Mouse (Mus musculus) small intestine, adult 2 months (tissue): ENCODE data around the gene Plekhg3. TPM values are rescaled to one million over a fixed set of nuclear protein-coding genes. Genes with fewer than 3 reads are reported as not detected.
A peak's percentile ranks its signal among the peaks of the same experiment; 100 is the strongest.

ENCODE experiments used
- H3K27ac ChIP-seq: fragments of 200-500 bp; 2 replicates; pipeline ENCODE4 v1.5.1; 2012; ENCODE audit warnings: low read depth, low read length, control low read depth, inconsistent platforms; ENCODE audit not compliant: insufficient read depth
- H3K27me3 ChIP-seq: fragments of 200-500 bp; 2 replicates; pipeline ENCODE4 v1.6.1; 2012; ENCODE audit warnings: mild to moderate bottlenecking, moderate library complexity, low read length, inconsistent platforms; ENCODE audit not compliant: control insufficient read depth, insufficient read depth
- H3K36me3 ChIP-seq: fragments of 200-500 bp; 2 replicates; pipeline ENCODE4 v1.6.1; 2012; ENCODE audit warnings: mild to moderate bottlenecking, low read length, control low read depth, inconsistent platforms; ENCODE audit not compliant: control insufficient read depth, insufficient read depth
- H3K4me1 ChIP-seq: fragments of 200-500 bp; 2 replicates; pipeline ENCODE4 v1.6.1; 2012; ENCODE audit warnings: low read length, inconsistent platforms, mixed read lengths; ENCODE audit not compliant: control insufficient read depth, insufficient read depth, insufficient read length
- H3K4me3 ChIP-seq: fragments of 200-500 bp; 2 replicates; pipeline ENCODE4 v1.5.1; 2012; ENCODE audit warnings: low read depth, mild to moderate bottlenecking, control low read depth, inconsistent platforms, low read length, moderate library complexity
- CTCF ChIP-seq: fragments of 200-500 bp; IDR thresholded peaks from 2 replicates; pipeline ENCODE4 v1.5.1; 2012; ENCODE audit warnings: low read depth, mild to moderate bottlenecking, control low read depth, inconsistent platforms, low read length, moderate library complexity, mixed read lengths; ENCODE audit not compliant: insufficient replicate concordance, insufficient read length; ENCODE audit errors: extremely low read depth
- POLR2A ChIP-seq: fragments of 200-500 bp; IDR thresholded peaks from 2 replicates; pipeline ENCODE4 v1.6.1; 2012; ENCODE audit warnings: low read depth, mild to moderate bottlenecking, control low read depth, inconsistent platforms, low read length, moderate library complexity
- WGBS: fragments of 180-500 bp; shearing (Covaris S2); methylation state at CpG from one replicate; pipeline ENCODE4 v1.1.7; 2018; 5-methylcytosine and 5-hydroxymethylcytosine counted together
- polyA plus RNA-seq: library from polyadenylated mRNA; depleted of rRNA; stranded (reverse); fragments of >200 nt; gene quantifications from 2 replicates; pipeline ENCODE4 v1.2.3, GENCODE M21; 2012

Plekhg3 gene
- polyA plus RNA-seq, 1 experiment = 16.9 TPM

DNA sequence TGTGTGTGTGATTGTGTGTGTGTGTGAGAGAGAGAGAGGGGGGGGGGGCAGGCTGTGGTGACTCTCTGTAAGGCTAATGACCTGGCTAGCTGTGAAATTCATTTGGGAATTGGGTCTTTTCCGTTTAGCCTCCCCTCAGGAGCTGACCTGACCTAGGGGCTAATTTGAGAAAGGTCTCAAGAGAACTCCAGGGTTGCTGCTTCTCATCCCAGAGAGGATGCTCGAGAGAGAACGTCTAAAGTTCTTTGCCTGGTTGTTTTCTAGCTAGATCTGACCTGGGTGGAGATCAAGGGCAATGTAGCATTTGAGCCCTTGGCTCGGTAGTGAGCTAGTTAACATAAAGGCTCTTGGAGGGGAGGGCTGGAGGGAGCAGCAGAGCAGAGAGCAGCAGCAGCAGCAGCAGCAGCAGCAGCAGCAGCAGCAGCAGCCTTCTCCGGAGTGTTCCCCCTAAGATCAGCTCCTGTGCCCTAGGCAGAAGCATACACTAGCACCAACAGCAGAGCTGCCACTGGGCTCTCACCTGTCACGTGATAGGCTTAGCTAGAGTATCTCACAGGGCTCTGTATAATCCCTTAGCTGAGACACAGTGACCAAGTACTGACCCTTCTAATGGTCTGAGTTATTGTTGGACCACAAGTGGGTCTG lies 26.2 kb downstream of the Plekhg3 start:
- 46% methylated on average over 6 of the region's 6 CpGs for WGBS
- Histone ChIP-seq H3K4me1 (peaks cover 50% of the 10 kb centered on the region), H3K27ac (peak overlapping the region; percentile 14; the same call in 1 of the 2 replicates), H3K4me3 (no peak overlapping the region), H3K27me3 (no peaks in the 10 kb centered on the region), H3K36me3 (peaks cover 6% of the 10 kb centered on the region; the same call in 1 of the 2 replicates)
- TF ChIP-seq POLR2A (no peak), CTCF (no peak)

DNA sequence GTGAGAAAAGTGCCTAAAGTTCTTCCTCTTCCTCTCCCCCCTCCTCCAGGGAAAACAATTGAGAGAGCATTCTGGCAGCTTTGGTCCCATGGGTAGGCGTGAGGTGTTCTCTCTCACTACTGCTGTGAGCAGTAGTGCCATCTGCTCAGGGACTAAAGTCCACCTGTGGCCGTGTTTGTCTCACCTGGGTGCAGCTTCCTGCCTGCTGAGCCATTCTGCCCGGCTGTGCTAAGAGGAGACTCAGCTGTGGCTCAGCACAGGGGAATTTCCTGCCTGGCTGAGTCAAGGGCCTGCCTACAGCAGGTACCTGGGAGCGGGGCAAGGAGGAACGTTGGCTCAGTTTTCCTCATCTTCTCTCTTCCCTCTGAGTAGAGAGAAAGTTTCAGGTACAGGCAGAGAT lies 27.5 kb downstream of the Plekhg3 start:
- peak overlapping the region; percentile 75 for H3K27ac ChIP-seq
- no peak overlapping the region for H3K4me3 ChIP-seq
- TF ChIP-seq CTCF = no peak
- TF ChIP-seq POLR2A = no peak
- peaks cover 14% of the 10 kb centered on the region; the same call in 1 of the 2 replicates for H3K36me3 ChIP-seq
- no peaks in the 10 kb centered on the region for H3K27me3 ChIP-seq
- WGBS = 26% methylated on average over 5 of the region's 5 CpGs
- H3K4me1 ChIP-seq = peaks cover 40% of the 10 kb centered on the region

DNA sequence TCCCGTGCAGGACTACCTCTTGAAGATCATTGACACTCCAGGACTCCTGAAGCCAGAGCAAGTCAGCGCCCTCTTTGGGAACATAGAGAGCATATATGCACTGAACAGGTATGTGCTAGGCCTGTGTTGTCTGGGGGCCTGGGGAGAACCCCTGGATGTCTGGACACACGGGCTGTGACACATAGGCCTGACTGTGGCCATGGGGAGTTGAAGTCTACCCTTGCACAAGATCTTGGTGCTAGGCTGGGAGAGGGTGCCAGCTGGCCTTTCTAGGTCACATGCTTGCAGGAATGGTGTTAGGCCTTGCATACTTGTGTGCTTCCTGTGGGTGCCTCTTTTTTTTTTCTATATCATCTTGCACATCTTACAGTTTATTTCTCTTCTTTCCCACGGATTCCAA lies 31.5 kb downstream of the Plekhg3 start:
- peaks cover 16% of the 10 kb centered on the region for H3K4me1 ChIP-seq
- 87% methylated on average over 4 of the region's 4 CpGs for WGBS
- no peaks in the 10 kb centered on the region for H3K27me3 ChIP-seq
- peaks cover 47% of the 10 kb centered on the region for H3K36me3 ChIP-seq
- TF ChIP-seq CTCF (no peak), POLR2A (no peak)
- no peak overlapping the region for H3K4me3 ChIP-seq
- no peak overlapping the region for H3K27ac ChIP-seq

DNA sequence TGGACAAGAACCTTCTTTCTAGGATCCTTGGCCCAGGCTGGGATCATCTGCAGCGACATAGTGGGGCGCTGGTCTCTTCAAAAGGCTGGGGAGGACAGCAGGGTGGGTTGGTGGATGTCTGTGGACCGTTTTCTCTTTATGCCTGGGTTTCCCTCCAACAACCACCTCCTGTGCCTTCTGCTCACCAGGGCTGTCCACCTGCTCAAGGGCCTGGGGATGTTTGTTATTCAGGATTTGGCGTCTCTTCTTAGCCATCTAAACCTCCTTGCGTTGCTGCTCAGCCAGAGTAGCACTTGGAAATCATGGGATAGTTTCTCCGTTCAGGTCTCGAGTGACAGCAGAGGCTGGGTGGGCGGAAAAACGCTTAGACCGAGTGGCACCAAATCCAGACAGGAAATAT lies 35.6 kb downstream of the Plekhg3 start:
- Histone ChIP-seq H3K36me3 (peaks cover 50% of the 10 kb centered on the region), H3K27ac (no peak overlapping the region), H3K27me3 (no peaks in the 10 kb centered on the region), H3K4me1 (no peaks in the 10 kb centered on the region), H3K4me3 (no peak overlapping the region)
- WGBS = 90% methylated on average over 10 of the region's 10 CpGs
- TF ChIP-seq POLR2A (no peak), CTCF (no peak)

DNA sequence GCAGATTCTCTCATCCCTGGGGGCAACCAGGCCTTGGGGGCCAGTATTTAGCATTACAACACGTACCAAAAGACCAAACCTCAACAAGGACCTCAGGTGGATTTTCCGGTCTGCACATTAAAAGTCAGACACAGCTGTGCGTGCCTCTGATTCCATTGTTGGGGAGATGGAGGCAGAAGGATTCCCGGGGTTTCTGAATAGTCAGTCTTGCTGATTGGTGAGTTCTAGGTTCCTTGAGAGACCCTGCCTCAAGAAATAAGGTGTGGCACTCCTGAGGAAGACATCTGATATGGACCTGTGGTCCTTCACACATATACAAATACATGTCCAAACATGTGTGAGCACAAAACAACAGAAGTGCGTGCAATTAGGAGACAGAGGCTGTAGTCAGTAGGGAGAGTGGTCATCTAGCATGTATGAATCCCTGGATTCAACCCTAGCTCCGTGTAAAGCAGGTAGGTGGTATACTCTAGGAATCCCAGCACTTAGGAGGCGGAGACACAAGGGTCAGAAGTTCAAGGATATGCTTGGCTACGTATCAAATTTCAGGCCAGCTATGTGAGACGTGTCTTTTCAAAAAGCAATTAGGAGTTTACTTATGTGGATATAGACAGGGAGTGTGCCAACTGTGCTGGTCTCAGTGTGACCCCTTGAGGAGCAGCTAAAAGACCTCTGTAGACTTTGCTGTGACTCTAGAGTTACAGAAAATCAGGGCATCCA lies 39.7 kb downstream of the Plekhg3 start:
- peaks cover 53% of the 10 kb centered on the region for H3K36me3 ChIP-seq
- no peaks in the 10 kb centered on the region for H3K27me3 ChIP-seq
- 69% methylated on average over 9 of the region's 9 CpGs for WGBS
- no peak overlapping the region for H3K4me3 ChIP-seq
- no peak overlapping the region for H3K27ac ChIP-seq
- TF ChIP-seq CTCF (no peak), POLR2A (no peak)
- no peaks in the 10 kb centered on the region for H3K4me1 ChIP-seq

DNA sequence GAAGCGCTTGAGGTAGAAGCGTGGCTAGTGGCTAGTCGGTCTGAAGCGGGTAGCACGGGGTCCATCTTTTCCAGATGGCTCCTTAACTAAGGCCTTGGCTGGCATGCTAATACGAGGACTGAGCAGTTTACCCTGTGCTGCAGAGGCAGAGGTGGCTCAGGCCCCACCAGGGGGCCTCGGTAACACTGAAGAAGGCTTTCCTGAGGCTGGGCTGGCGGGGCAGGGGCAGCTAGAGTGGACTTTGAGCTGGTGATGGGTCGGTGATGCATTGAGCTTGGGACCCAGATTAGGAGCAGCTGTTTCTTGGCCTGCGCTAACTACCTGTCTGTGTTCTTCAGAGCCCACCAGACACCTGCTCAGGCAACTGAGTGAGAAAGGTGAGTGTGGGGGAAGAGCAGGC lies 40.6 kb downstream of the Plekhg3 start:
- Histone ChIP-seq H3K36me3 (peaks cover 51% of the 10 kb centered on the region), H3K27ac (no peak overlapping the region), H3K4me1 (no peaks in the 10 kb centered on the region), H3K4me3 (no peak overlapping the region), H3K27me3 (no peaks in the 10 kb centered on the region)
- no peak for TF ChIP-seq POLR2A
- 89% methylated on average over 10 of the region's 10 CpGs for WGBS

DNA sequence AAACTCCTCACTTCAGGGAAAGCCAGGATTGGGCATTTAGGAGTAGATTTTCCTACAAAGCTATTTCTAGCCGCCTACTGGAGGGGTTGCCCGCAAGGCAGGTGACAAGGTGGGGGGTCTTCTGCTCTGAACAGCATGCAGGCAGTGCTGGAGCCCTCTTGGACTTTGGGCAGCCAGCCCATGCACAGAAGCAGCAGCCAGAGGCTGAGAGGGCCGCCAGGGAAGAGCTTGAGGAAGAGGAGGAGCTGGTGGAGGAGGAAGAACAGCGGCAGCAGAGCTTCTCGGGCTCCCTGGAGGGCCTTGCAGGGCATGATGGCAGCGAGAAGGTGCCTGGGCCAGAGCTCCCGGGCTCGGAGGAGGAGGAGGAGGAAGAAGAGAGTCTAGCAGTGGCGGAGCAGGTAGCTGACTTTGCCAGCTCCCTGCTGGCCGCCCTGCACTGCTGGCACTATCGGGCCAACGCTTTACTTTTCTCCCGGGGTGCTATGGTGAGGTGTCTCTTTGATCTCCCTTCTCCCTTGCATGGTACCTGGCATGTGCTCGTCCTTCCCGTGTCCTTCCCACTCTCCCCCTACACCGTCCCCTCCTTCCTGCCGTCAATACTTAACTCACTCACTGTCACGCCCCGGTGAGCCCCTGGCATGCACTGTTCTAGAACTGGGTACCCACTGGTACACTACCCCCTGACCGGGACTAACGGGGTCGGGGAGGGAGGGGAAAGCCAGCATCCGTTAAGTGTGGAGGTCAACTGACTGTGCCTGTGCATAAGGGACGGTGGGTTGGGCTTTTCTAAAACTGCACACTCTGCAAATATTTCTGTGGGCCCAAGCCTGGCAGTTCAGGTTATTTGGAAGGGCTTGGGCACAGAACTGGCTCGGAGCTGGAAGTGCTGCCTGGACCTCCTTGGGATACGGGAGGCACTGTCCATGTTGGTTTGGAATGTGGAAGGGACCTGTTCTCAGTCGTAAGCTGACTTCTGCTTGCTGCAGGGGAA lies 41.9 kb downstream of the Plekhg3 start:
- no peak for TF ChIP-seq CTCF
- no peak for TF ChIP-seq POLR2A
- WGBS = 87% methylated on average over 27 of the region's 27 CpGs
- no peak overlapping the region for H3K4me3 ChIP-seq

More for the DNA sequence above, 41.9 kb downstream of the Plekhg3 start:
- H3K27ac ChIP-seq = no peak overlapping the region
- peaks cover 54% of the 10 kb centered on the region for H3K36me3 ChIP-seq
- peaks cover 2% of the 10 kb centered on the region; the same call in 1 of the 2 replicates for H3K4me1 ChIP-seq
- H3K27me3 ChIP-seq = no peaks in the 10 kb centered on the region
